Mouse (Mus musculus): ENCODE results near the gene Cpd.

GRCm38 (mm10) chr11:76835868-76836267 is 10.9 kb downstream of the Cpd start:
- no peak for TF ChIP-seq POLR2A (IDR thresholded peaks at IDR 0.05; ENCODE audit: insufficient read length, low read depth)
- TF ChIP-seq MYOG (IDR thresholded peaks at IDR 0.05; ENCODE audit: control insufficient read depth in 1 of 3, insufficient read depth in 1 of 3, insufficient read length in 2 of 3, low read depth in 2 of 3), result no peak
- TF ChIP-seq USF1 (IDR thresholded peaks at IDR 0.05; ENCODE audit: low read depth), result no peak
- no peak for TF ChIP-seq MYOD1 (IDR thresholded peaks at IDR 0.05; ENCODE audit: control insufficient read depth in 1 of 3, insufficient read length in 2 of 3, low read depth in 2 of 3)
- TF ChIP-seq E2F4 (IDR thresholded peaks at IDR 0.05; ENCODE audit: insufficient read depth), result no peak
- TF ChIP-seq MAX (IDR thresholded peaks at IDR 0.05; ENCODE audit: low read depth), result no peak
- no peak for TF ChIP-seq POLR2AphosphoS2 (IDR thresholded peaks at IDR 0.05; ENCODE audit: insufficient read length, low read depth)
- TF ChIP-seq TCF3 (IDR thresholded peaks at IDR 0.05; ENCODE audit: insufficient read length, low read depth), result no peak
- TF ChIP-seq SRF (IDR thresholded peaks at IDR 0.05; ENCODE audit: control insufficient read depth, insufficient read length, low read depth), result no peak
- TF ChIP-seq TCF12 (IDR thresholded peaks at IDR 0.05; ENCODE audit: insufficient read depth, poor library complexity, severe bottlenecking), result no peak
- TF ChIP-seq REST (IDR thresholded peaks at IDR 0.05; ENCODE audit: insufficient read depth, insufficient read length), result no peak
- TF ChIP-seq CEBPB (IDR thresholded peaks at IDR 0.05; ENCODE audit: insufficient read depth, poor library complexity, severe bottlenecking), result no peak

Measured in myocyte (in vitro differentiated cells).